Mouse (Mus musculus): ENCODE data around the gene Arid3b. TPM values are rescaled to one million over a fixed set of nuclear protein-coding genes. Genes with fewer than 3 reads are reported as not detected.

The Arid3b gene
- polyA plus RNA-seq, 1 experiment from 2014 or later, result 15.1 TPM

GRCm38 (mm10) chr9:57759289-57759688 is 77.3 kb downstream of the Arid3b start:
- Histone ChIP-seq H3K9ac (replicated peaks) (no peak overlapping the region), H3K36me3 (peaks cover 70% of the 10 kb centered on the region), H3K4me1 (replicated peaks) (peaks cover 28% of the 10 kb centered on the region), H3K4me3 (replicated peaks) (no peak overlapping the region), H3K9me3 (no peaks in the 10 kb centered on the region), H3K4me2 (replicated peaks) (no peak overlapping the region), H3K27ac (no peak overlapping the region), H3K27me3 (no peaks in the 10 kb centered on the region)
- 32% methylated on average over 6 of the region's 6 CpGs for WGBS
- ATAC-seq, result no peak

- Histone ChIP-seq H3K27ac (no peak overlapping the region), H3K9me3 (no peaks in the 10 kb centered on the region)
These were observed 78.1 kb downstream of the Arid3b start for GRCm38 (mm10) chr9:57758528-57758927.

GRCm38 (mm10) chr9:57757578-57757977 is 79.0 kb downstream of the Arid3b start:
- ATAC-seq, result no peak
- no peak overlapping the region for H3K4me3 ChIP-seq (replicated peaks)
- H3K27me3 ChIP-seq, result no peaks in the 10 kb centered on the region
- no peak overlapping the region for H3K9ac ChIP-seq (replicated peaks)
- 91% methylated on average over 3 of the region's 3 CpGs for WGBS
- no peak overlapping the region for H3K27ac ChIP-seq
- peaks cover 12% of the 10 kb centered on the region for H3K4me1 ChIP-seq (replicated peaks)
- H3K4me2 ChIP-seq (replicated peaks), result no peak overlapping the region
- no peaks in the 10 kb centered on the region for H3K9me3 ChIP-seq
- H3K36me3 ChIP-seq, result peaks cover 87% of the 10 kb centered on the region

More at GRCm38 (mm10) chr9:57758528-57758927, 78.1 kb downstream of the Arid3b start:
- no peaks in the 10 kb centered on the region for H3K27me3 ChIP-seq
- ATAC-seq, result no peak
- peaks cover 21% of the 10 kb centered on the region for H3K4me1 ChIP-seq (replicated peaks)
- no peak overlapping the region for H3K9ac ChIP-seq (replicated peaks)
- H3K4me3 ChIP-seq (replicated peaks), result no peak overlapping the region
- no peak overlapping the region for H3K4me2 ChIP-seq (replicated peaks)
- WGBS, result 91% methylated on average over 22 of the region's 22 CpGs
- H3K36me3 ChIP-seq, result peaks cover 78% of the 10 kb centered on the region

- 93% methylated on average over 7 of the region's 7 CpGs for WGBS
- Histone ChIP-seq H3K4me1 (replicated peaks) (no peaks in the 10 kb centered on the region), H3K4me2 (replicated peaks) (no peak overlapping the region), H3K36me3 (peaks cover 98% of the 10 kb centered on the region), H3K27me3 (no peaks in the 10 kb centered on the region), H3K4me3 (replicated peaks) (no peak overlapping the region), H3K9ac (replicated peaks) (no peak overlapping the region), H3K9me3 (no peaks in the 10 kb centered on the region), H3K27ac (no peak overlapping the region)
- no peak for ATAC-seq
These were observed 85.7 kb downstream of the Arid3b start for GRCm38 (mm10) chr9:57750901-57751300.

- no peak overlapping the region for H3K4me3 ChIP-seq (replicated peaks)
- 79% methylated on average over 1 of the region's 1 CpGs for WGBS
- no peak overlapping the region for H3K27ac ChIP-seq
- peaks cover 89% of the 10 kb centered on the region for H3K36me3 ChIP-seq
- no peaks in the 10 kb centered on the region for H3K9me3 ChIP-seq
- no peaks in the 10 kb centered on the region for H3K4me1 ChIP-seq (replicated peaks)
- no peaks in the 10 kb centered on the region for H3K27me3 ChIP-seq
- ATAC-seq, result no peak
- H3K4me2 ChIP-seq (replicated peaks), result no peak overlapping the region
- no peak overlapping the region for H3K9ac ChIP-seq (replicated peaks)
These were observed 87.8 kb downstream of the Arid3b start for GRCm38 (mm10) chr9:57748831-57749230.

GRCm38 (mm10) chr9:57748137-57748536 is 88.5 kb downstream of the Arid3b start:
- Histone ChIP-seq H3K27ac (no peak overlapping the region), H3K4me1 (replicated peaks) (no peaks in the 10 kb centered on the region), H3K4me3 (replicated peaks) (no peak overlapping the region), H3K9ac (replicated peaks) (no peak overlapping the region), H3K27me3 (no peaks in the 10 kb centered on the region), H3K36me3 (peaks cover 84% of the 10 kb centered on the region), H3K4me2 (replicated peaks) (no peak overlapping the region), H3K9me3 (no peaks in the 10 kb centered on the region)
- ATAC-seq, result no peak
- 89% methylated on average over 6 of the region's 6 CpGs for WGBS

GRCm38 (mm10) chr9:57747067-57747466 is 89.5 kb downstream of the Arid3b start:
- H3K9ac ChIP-seq (replicated peaks), result no peak overlapping the region
- no peak for ATAC-seq
- no peak overlapping the region for H3K27ac ChIP-seq
- H3K4me2 ChIP-seq (replicated peaks), result no peak overlapping the region
- H3K27me3 ChIP-seq, result no peaks in the 10 kb centered on the region
- no peaks in the 10 kb centered on the region for H3K4me1 ChIP-seq (replicated peaks)
- H3K9me3 ChIP-seq, result no peaks in the 10 kb centered on the region
- peaks cover 78% of the 10 kb centered on the region for H3K36me3 ChIP-seq
- 94% methylated on average over 1 of the region's 1 CpGs for WGBS
- H3K4me3 ChIP-seq (replicated peaks), result no peak overlapping the region

- no peaks in the 10 kb centered on the region for H3K9me3 ChIP-seq
- H3K4me3 ChIP-seq (replicated peaks), result no peak overlapping the region
- no peaks in the 10 kb centered on the region for H3K4me1 ChIP-seq (replicated peaks)
- 67% methylated on average over 3 of the region's 3 CpGs for WGBS
- H3K9ac ChIP-seq (replicated peaks), result no peak overlapping the region
- peaks cover 73% of the 10 kb centered on the region for H3K36me3 ChIP-seq
- H3K27me3 ChIP-seq, result no peaks in the 10 kb centered on the region
- H3K4me2 ChIP-seq (replicated peaks), result no peak overlapping the region
- ATAC-seq, result 0 out of 2 replicates have a peak, but pooled peaks have one; percentile 17
- H3K27ac ChIP-seq, result no peak overlapping the region
These were observed 92.0 kb downstream of the Arid3b start for GRCm38 (mm10) chr9:57744462-57745091.

Other genes starting within 250 kb of the Arid3b start
- gene Ulk3, start 247.3 kb downstream of the Arid3b start, polyA plus RNA-seq (2015; fragmentation: Nextera tagmentation; extraction: Ambion mirVana), result 23.5 and 25.1 TPM in 2 replicates
- gene Cplx3, start 230.5 kb downstream of the Arid3b start, polyA plus RNA-seq (2015; fragmentation: Nextera tagmentation; extraction: Ambion mirVana), result 2.2 and 3.3 TPM in 2 replicates
- gene Lman1l, start 216.0 kb downstream of the Arid3b start, polyA plus RNA-seq (2015; fragmentation: Nextera tagmentation; extraction: Ambion mirVana), result not detected in 2 replicates
- 35.9 and 41.9 TPM in 2 replicates for gene Csk, start 183.2 kb downstream of the Arid3b start, polyA plus RNA-seq (2015; fragmentation: Nextera tagmentation; extraction: Ambion mirVana)
- not detected in 2 replicates for gene Cyp1a2, start 153.1 kb downstream of the Arid3b start, polyA plus RNA-seq (2015; fragmentation: Nextera tagmentation; extraction: Ambion mirVana)
- gene Cyp1a1, start 148.9 kb downstream of the Arid3b start, polyA plus RNA-seq (2015; fragmentation: Nextera tagmentation; extraction: Ambion mirVana), result not detected in 2 replicates
- 38.1 and 40.1 TPM in 2 replicates for gene Edc3, start 128.3 kb downstream of the Arid3b start, polyA plus RNA-seq (2015; fragmentation: Nextera tagmentation; extraction: Ambion mirVana)
- gene Clk3, start 70.9 kb downstream of the Arid3b start, polyA plus RNA-seq (2015; fragmentation: Nextera tagmentation; extraction: Ambion mirVana), result 80.0 and 84.9 TPM in 2 replicates
- gene Ubl7, start 74.2 kb upstream of the Arid3b start, polyA plus RNA-seq (2015; fragmentation: Nextera tagmentation; extraction: Ambion mirVana), result 169 and 170 TPM in 2 replicates
- 1.9 and 2.7 TPM in 2 replicates for gene Sema7a, start 103.3 kb upstream of the Arid3b start, polyA plus RNA-seq (2015; fragmentation: Nextera tagmentation; extraction: Ambion mirVana)
- gene Cyp11a1, start 169.6 kb upstream of the Arid3b start, polyA plus RNA-seq (2015; fragmentation: Nextera tagmentation; extraction: Ambion mirVana), result 0.30 and 0.38 TPM in 2 replicates
- gene Stra6, start 227.0 kb upstream of the Arid3b start, polyA plus RNA-seq (2015; fragmentation: Nextera tagmentation; extraction: Ambion mirVana), result 8.1 and 9.9 TPM in 2 replicates